Mouse (Mus musculus) frontal cortex, postnatal 36 days (tissue): ENCODE results near the gene B230104I21Rik.

Source experiments
- DNase-seq, 2 experiments: peaks; one replicate each; pipeline ENCODE4 v3.0.0; 2022; ENCODE audit warnings: low spot score in 2 of 2

Gene B230104I21Rik

DNA sequence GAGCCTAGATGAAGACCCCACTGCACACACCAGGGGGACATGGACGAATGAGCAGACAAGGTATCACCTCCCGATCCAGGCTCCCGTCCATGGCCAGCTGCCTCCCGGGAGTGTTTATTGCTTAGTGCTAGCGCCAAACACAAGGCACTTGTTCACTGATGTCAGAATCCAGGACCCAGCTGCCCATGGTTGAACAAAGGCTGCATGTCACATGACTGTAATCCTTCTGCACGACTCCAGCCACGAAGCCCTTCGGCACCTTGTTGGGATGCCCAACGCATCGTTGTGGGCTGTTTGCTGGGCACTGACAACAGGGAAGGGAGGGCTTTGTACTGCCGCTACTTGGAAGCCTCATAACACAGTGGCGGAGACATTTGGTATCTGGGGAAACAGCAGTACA lies at the start of gene B230104I21Rik:
Gene B230104I21Rik, plus strand, starts transcription at position 367 of the 400 bp plus-strand sequence.
- peak; percentile 30 to 50 for DNase-seq

DNA sequence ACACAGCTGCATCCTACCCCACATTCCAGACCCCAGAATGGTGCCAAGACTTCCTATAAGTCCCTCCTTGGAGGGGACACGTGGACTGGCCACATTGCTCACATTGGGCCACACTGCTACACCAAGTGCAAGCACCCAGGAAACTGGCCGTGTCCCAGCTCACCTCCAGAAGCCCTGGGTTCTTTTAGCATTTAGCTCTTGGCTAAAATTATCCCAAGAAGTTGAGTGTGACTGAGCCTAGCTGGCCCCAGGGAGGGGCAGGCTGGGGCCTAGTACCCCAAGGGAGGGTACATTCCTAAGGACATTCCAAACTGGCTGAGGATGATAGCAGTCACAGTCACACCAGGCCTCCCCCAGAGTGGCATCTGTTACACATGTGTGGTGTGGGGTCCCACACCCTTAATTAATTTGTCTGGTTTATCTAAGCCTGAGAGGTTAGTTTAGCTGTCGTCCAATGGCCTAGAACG lies 42.2 kb upstream of the B230104I21Rik start:
- no peak for DNase-seq

DNA sequence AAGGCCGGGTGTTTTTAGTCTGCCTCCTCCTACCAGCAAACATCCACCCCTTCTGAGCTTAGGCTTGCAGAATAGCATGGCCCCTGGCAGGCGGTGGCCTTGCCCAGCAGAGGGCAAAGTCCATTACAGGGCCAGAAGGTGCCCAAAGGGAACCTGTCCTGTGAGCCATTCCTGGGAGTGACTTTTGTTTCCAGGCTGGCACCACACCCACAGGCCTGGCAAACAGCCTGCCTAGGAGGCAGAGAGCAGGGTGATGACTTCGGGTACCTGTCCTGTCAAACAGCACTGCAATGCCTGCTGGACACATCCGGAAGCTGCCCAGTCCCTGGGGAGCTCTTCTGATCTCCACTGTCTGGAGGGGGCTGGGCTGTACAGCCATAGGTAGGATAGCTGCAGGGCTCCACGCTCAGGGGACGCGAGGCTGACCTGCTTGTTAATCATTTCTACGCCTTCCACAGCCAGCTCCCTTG lies 41.6 kb upstream of the B230104I21Rik start:
- no peak for DNase-seq

DNA sequence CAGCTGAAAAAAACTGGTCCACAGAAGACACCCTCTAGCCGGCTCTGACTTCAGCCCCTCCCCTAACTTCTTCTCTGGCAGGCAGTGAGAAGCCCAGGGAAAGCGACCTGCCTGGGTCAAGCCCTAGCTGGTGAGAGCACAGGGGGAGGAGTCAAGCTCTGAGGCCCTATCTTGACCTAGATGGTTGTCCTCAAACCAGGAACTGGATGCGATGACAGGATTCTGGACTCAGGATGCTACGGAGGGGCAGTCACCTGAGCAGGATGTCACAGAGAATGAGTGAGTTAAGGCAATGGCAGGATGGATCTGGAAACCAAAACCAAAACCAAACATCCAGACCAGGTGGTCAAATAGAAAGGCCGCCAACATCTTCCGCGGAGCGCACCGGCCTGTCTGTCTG lies 38.2 kb upstream of the B230104I21Rik start:
- DNase-seq, result no peak

DNA sequence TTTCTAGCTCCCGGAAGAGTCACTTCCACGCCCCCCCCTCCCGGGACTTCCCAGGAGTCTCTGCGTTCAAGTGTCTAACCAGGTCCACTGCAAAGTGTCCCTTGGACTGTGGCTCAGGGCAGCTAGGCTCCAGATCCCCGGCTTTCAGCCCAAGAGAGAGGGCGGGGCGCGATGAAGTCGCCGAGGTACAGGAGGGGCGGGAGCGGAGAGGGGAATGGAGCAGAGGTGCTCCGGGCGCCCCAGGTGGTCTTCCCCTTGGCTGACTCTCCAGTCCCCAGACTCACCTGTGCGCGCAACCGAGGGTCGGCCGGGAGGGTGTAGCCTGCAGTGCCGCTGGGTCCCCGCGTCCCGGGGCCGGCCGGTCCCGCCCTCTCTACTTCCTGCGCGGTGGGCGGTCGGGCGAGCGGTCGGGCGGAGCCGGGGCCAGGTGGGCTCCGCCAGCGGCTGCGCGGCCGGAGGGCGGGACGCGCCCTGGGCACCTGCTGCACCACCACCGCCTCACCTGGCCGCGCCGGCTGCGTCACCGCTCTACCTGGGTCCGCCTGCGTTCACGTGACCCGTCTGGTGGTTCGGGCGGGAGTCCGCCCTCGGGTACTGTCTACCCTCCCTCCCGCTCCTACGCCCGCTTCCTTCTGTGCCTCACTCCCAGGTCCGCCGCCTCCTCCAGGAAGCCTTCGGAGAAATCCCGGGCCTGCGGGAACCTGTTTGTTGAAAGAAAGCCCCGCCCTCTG lies 36.2 kb upstream of the B230104I21Rik start:
- DNase-seq, result no peak

DNA sequence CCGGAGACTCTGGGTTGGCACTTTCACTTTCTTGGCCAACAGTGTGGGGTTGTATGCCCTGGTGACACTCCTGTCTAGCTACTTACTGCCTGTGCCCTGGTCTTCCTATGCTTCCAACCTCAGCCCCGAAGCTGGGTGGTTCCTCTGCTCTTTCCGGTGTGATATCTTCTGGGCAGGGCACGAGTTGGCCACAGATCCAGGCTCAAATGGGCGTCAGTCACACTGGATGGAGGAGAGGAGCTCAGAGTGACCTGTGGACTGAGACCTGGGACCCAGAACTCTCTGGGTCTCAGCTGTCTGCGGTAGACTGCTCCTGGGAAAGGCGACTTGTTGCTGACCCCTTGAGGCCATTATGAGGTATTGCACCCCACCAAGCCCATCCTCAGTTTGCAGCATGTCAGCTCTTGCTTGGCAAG lies 34.5 kb upstream of the B230104I21Rik start, which contains the start of gene Arhgef16:
Gene Arhgef16, minus strand, starts transcription at position 211 of the 416 bp plus-strand sequence.
- peak; percentile 42 to 59 for DNase-seq

DNA sequence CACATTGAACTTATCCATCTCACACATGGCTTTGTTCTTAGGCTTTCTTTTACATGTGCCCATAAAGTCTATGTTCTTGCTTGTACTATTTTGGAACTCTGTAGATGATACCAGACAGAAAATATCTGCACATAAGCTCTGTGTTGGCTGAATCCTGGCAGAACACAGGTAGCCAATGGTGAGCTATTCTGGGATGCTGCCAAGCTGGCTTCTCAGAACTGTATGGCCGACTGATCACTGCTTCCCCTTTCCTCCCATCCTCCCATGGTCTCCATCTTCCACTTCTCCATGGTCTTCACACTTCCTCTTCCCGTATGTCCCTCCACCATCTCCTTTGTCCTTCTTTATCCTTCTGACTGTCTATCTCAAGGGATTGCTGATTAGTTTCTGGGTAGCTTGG lies 26.8 kb upstream of the B230104I21Rik start:
- DNase-seq, result no peak

DNA sequence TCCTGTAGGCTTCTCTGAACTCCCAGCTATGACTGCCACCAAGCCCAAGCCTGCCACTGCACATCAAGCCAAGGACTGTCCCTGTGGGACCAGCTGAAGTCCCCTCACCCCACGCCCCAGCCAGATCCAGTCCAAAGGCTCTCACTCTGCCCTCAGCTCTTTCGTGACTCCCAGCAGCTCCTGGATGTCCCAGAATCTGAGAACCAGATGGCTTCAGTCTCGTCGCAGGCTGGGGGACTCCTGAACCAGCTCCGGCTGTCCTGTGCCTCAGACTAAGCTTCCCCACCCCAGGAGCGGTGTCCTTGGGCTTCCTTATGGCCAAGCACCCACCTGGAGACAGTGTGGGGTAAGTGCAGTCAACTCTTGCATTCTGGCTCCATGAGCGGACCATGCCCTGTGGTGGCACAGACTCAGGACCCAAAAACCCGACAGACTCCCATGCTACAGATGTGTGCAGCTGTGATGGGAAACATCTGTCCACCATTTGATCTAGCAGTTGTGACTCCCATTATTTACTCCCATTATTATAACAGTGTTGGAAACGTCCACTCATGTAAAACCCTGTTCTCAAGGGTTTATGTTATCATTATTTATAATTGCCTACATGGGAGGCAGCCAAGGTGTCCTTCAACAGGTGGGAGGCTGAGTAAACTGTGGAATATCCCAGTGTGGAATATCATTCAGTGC lies 25.2 kb upstream of the B230104I21Rik start:
- no peak for DNase-seq

DNA sequence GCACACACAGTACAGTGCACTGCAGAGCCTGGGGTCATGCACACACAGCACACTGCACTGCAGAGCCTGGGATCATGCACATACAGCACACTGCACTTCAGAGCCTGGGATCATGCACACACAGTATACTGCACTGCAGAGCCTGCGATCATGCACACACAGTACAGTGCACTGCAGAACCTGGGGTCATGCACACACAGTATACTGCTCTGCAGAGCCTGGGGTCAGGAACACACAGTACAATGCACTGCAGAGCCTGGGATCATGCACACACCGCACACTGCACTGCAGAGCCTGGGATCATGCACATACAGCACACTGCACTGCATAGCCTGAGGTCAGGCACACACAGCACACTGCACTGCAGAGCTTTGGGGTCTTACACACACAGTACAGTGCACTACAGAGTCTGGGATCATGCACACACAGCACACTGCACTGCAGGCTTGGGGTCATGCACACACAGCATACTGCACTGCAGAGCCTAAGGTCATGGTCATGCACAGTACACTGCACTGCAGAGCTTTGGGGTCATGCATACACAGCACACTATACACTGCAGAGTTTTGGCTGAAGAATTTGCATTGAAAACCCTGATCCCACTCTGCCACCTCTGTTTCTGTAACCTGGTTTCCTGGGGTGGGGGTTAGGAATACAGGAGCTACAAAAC lies 23.6 kb upstream of the B230104I21Rik start:
- DNase-seq, result no peak

DNA sequence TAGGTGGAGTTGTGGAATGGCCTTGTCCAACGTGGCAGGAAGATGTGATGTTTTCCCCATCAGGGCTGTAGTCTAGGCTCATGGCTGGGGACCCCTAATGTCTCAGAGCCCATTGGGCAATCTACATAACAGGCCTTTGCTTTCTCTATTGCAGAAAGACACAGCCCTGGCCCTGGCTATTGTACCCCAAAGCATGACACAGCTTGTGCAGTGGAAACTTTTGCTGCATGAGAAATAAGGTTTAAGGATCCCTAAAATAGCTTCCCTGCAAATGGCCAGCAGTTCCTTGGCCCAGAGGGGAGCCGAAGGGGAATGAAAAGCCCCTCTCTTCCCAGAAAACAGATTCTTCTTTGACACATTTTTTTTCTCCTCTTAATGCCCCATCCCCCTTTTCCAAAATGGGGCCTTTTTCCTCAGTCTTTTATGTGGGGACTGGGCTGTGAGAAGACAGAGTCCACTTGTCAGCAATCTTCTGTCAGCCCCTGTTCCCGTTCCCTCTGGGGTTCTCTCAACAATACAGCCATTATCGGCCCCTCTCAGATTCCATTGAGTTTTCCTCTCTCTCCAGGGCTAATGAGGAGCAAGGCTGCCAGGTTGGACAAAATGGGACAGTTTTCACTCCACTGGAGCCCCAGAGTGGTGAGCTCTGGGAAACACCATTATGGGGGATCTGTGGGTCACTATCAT lies 22.8 kb upstream of the B230104I21Rik start:
- peak; percentile 25 to 60 for DNase-seq

DNA sequence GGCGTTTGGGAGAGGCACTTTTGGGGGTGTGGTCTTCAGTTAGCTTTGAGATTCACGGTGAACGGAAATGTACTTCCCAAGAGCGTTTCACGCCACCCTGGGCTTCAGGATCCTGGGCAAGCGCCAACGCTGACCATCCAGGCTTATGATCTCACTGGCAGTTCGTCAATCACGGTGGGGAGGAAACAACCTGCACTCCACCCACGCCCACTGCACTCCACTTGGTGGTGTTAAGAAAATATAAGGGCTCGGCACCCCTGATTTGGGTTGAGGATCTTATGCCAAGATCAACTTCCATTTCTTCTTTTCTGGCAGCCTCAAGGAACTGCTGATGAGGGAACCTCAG lies 22.3 kb upstream of the B230104I21Rik start:
- DNase-seq, result no peak

DNA sequence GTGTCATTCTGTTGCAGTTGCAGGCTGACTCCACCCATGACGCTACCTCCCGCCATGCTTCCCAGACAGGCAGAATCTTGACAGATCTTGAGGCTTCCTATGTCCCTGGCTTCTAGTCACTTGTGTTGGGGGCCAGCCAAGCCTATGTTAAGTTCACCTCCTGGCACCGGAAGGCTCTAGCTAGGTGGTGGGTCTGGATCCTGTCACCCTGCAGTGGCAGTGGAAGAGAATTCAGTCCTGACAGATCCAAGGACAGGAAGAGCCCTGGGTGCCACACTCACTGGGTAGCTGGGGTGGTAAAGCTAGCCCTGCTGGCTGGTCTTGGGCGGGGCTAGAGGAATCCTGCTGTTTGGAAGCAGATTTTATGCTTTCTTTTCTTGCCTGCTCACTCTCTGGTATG lies 10.5 kb upstream of the B230104I21Rik start:
- DNase-seq, result no peak

DNA sequence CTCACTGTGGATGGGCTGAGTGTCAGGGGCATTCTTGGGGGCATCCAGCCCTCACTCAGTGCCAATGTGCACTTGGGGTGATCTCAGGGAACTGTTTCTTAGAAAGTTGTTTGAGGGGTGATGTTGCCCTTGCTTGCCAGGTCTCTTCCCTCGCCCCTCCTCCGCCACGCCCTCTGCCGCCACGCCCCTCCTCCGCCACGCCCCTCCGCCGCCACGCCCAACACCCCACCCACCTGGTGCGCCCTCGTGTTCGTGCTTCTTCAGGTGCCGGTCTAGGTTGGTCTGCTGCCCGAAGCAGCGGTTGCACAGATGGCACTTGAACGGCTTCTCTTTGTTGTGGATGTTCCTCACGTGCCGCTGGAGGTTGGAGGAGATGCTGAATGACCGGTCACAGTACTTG lies 7.5 kb upstream of the B230104I21Rik start:
- no peak for DNase-seq

DNA sequence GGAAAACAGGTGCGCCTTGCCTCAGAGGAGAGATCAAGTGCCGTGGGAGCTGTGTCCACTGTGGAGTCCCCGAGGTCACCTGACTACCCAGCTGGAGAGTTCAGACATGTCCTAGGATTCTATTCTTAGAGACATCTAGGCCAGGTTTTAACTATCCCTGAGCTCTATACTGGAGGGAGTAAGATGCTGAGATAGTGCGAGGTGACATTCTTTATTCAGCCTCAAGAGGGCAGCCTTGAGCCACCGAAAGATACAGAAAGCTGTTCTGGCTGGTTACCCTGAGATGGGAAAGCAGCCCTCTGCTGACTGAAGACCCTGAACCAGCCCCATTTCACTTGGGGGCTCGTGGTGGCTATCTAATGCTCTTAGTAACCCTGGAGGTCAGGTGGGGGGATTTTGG lies 7.1 kb upstream of the B230104I21Rik start:
- peak; percentile 79 to 88 for DNase-seq

DNA sequence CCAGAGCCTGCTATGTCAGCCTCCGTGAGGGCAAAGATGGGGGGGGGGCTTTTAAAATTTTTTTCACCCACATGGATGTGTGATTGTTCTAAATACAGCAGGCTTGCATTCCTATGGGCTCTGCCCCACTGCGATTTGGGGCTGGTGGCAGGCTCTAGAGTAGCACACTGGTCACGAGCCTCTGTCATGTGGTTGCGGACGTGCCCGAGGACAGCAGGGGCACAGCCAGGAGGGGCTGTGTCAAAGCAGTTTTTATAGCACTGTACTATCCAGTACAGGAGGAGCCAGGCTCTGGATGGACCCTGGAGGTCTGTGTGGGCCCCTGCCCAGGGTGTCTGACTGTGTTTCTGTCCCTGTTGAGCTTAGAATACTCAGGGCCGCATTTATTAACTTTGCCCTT lies 5.9 kb upstream of the B230104I21Rik start:
- no peak for DNase-seq

DNA sequence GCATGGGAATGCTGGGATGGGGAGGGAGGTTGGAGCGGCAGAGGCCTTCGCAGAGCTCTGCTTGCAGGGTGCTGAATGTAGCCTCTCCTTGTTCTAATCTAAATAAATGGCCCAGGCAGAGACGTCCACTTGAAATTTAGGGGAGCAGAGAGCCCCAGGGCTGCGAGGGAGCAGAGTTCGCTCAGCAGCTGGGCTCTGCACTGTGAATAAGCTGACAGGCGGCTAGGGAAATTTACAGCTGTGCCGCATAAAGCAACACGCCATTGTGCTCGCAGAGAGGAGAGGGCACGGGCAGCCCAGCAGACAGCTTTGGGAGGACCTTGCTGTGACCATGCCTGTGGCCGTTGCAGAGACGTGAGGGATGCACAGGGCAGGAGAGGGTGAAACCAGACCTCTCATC lies 4.7 kb upstream of the B230104I21Rik start:
- no peak for DNase-seq

DNA sequence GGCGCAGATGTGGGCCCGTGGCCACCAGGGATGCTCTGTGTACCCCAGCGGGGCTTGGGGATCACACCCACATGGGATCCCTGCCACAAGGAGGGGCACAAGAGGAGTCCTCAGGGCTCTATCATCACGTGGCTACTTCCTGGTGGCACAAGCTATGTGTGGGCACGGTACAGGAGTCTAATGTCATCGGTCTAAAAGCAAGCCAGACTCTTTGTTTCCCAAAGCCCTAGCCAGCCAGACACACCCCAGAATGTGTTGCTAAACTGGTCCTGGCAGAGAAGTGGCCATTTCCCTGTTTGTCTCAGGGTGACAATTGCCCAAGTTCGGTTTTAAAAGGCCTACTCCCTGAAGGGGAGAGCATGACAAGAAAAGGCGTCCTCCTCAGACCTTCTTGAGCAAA lies 2.6 kb upstream of the B230104I21Rik start:
- no peak for DNase-seq

DNA sequence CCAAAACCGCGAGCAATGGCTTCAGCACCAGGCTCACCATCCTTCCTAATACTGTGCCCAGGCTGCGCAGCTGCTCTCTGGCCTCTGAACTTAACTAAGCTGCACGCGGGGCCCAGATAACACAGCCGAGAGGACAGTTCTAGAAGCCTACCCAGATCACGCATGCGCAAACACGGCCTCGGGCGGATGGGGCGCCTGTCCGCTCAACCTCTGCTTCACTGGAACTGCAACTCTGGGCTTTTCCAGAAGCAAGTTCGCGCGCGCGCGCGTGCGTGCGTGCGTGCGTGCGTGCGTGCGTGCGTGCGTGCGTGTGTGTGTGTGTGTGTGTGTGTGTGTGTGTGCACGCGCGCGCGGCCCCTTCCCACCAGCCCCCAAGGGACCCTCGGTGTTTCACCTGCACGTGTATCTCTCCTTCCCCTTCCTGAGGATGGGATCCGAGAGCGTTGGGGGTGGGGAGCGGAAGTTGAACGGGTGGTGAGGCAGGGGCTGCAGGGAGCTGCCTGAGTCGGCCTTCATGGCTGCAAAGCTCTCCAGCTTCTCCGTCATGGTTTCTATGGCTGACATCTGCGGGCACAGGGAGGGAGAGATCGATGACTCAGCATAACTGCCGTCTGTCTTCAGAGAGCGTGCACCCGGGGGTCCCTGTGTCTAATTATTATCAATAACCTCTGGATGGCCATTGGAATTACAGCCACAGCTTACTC lies 1.1 kb upstream of the B230104I21Rik start:
- DNase-seq, result no peak

DNA sequence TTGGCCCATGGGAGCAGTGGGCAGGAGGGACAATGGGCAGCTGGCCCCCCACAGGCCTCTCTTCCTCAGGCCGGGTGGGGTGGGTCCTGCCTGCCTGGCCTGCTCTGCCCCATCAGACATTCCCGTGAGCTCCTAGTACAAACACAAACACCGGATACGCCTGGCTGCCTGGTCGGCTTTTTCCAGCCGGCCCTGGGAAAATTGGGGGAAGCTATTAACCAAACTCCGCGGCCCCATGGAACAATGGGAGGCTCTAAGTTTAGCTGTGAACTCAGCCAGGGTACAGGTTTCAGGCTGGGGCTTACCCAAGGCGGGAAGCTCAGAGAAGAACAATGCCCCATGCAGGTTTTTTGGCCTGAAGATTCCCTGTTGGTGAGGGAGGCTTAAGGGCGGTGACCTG lies 723 bp downstream of the B230104I21Rik start:
- no peak for DNase-seq

DNA sequence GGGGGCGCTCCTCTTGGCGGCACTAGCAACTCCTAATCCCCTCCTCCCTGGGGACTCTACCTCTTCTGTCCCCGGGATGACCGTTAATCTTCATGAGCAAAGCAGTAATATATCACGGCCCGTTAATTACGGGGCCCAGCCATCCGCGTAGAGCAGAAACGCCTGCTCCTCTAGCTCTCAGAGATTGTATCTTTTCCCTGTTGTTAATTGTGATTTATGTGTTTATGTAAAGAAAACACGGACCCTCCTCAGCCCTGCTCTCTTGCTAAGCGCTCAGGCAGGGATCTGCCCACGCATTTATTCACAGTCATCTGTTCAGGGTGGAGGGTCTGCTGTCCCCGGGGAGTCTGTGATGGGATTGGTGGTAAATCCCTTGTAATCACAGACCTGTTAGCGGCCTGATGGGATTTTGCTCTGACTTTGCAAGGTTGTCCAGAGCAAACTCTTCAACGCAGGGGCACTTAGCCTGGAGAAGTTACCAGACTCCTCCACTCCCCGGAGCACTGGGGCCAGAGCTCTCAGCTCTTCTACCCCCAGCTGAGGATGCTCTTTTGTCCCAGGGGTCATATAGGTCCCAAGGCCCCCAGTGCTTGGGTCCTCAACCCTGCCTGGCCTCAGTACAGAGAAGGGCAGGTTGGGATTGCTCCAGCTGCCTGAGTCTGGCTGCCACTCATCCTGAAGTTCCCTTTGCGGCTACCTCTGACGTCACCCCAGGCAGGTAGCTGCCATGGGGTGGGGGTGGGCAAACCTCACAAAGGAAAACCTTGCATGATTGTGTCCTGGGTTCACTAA lies 11.0 kb downstream of the B230104I21Rik start:
- no peak for DNase-seq
